Comparison of ENCODE assay signal across 13 mouse cellular contexts in genomic region chr5:32751736-32752135, GRCm38 (mm10).
"Had no signal": no experiment of that assay in that cellular context is flagged by ENCODE, and none has a peak within 500 bp of the region (broad histone marks: within the 10 kb centered on the region; RNA-seq: fewer than 3 reads in every experiment).

No protein-coding gene starts in this region.

- DNase-seq: kidney, adult 8-10 months; kidney, postnatal 25 days; lung, adult 2 months; lung, postnatal 36 days; thymus, postnatal 36 days had no signal

- H3K27me3 ChIP-seq: liver, embryonic 15.5 days; midbrain, embryonic 15.5 days; neural tube, embryonic 15.5 days had no signal

- ATAC-seq: inflammation-experienced regulatory T-cells, adult 6 months; intestine, postnatal 0 days; lung, postnatal 0 days; midbrain, embryonic 15.5 days had no signal

- H3K27ac ChIP-seq: limb, embryonic 10.5 days; liver, embryonic 15.5 days; neural tube, embryonic 15.5 days had no signal

- H3K9ac ChIP-seq: liver, embryonic 15.5 days; midbrain, embryonic 15.5 days; neural tube, embryonic 15.5 days had no signal

- H3K4me3 ChIP-seq: limb, embryonic 10.5 days; liver, embryonic 15.5 days; midbrain, embryonic 15.5 days; neural tube, embryonic 15.5 days had no signal

- H3K9me3 ChIP-seq: limb, embryonic 10.5 days; liver, embryonic 15.5 days; midbrain, embryonic 15.5 days; neural tube, embryonic 15.5 days had no signal

- H3K36me3 ChIP-seq: liver, embryonic 15.5 days; midbrain, embryonic 15.5 days; neural tube, embryonic 15.5 days had no signal

- H3K4me2 ChIP-seq: liver, embryonic 11.5 days; liver, embryonic 15.5 days; midbrain, embryonic 15.5 days; neural tube, embryonic 15.5 days had no signal
